Mouse (Mus musculus) c-Kit-positive CD71-negative TER-119-negative erythroid progenitor cells, embryonic 14.5 days (primary cell): ENCODE results near the gene Lamc2.
A peak's percentile ranks its signal among the peaks of the same experiment; 100 is the strongest.

Experiments used
- DNase-seq: peaks from one replicate; pipeline ENCODE4 v3.0.0-alpha.2; 2013; ENCODE audit warnings: low read depth

Lamc2 gene

GRCm38 (mm10) chr1:153126491-153127381 is 59.5 kb downstream of the Lamc2 start:
- DNase-seq = no peak

- DNase-seq = no peak
These were observed 60.7 kb downstream of the Lamc2 start for GRCm38 (mm10) chr1:153125287-153126275.

- no peak for DNase-seq
These were observed 61.7 kb downstream of the Lamc2 start for GRCm38 (mm10) chr1:153124502-153124901.

GRCm38 (mm10) chr1:153122764-153123163 is 63.5 kb downstream of the Lamc2 start:
- DNase-seq = no peak

- no peak for DNase-seq
These were observed 64.9 kb downstream of the Lamc2 start for GRCm38 (mm10) chr1:153121320-153121719.

DNA sequence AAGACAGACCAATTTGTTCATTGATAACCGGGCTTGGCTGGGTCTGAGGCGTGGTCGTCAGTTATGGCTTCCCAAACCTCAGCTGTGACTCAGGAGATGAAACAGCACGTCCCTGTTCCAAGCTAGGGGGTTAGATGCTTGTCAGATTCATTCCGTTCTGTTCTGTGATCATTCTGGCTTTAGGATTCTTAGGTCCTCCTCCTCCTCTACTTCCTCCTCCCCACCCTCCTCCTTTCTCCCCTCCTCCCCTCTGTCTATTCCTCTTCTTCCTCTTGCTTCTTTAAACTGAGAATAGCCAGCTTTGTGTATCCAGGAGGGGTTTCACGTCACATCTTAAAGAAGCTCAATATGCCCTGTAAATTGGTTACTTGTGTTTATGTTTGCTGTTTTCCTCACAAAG is 65.7 kb downstream of the Lamc2 start:
- DNase-seq = no peak

- DNase-seq = no peak
These were observed 70.9 kb downstream of the Lamc2 start for GRCm38 (mm10) chr1:153115315-153115714.

DNA sequence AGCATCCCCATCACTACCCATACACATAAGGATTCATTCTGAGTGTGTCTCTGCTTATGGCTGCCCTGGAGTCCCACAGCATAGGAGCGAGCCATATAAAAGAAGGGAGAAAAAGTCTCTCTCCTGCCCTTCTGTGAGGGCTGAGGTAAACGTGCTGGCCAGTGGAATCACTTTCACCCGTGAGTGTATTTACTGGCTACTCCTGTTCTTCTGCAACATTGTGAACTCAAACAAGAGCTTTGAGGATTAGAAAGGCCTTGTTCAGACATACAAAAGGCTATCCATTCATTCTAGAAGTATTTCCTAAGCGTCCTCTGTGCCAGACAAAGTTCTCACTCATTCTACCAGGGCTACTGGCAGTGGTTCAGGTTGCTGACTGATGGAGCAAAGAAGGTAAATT is 74.7 kb downstream of the Lamc2 start:
- no peak for DNase-seq

GRCm38 (mm10) chr1:153109836-153110235 is 76.4 kb downstream of the Lamc2 start:
- no peak for DNase-seq

DNA sequence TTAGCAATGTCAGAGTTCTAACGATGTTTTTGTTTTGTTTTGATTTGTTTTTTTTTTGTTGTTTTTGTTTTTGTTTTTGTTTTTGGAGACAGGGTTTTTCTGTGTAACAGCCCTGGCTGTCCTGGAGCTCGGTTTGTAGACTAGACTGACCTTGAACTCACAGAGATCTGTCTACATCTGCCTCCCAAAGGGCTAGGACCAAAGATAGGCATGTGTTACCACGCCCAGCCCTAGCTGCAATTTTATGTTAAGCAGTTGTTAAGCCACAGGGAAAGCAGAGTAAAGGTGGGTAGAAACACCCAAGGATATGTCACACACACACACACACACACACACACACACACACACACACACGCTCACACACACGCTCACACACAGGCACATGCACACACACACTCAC is 76.9 kb downstream of the Lamc2 start:
- DNase-seq = no peak

- DNase-seq = no peak
These were observed 78.4 kb downstream of the Lamc2 start for GRCm38 (mm10) chr1:153107866-153108265.

GRCm38 (mm10) chr1:153104804-153105203 is 81.4 kb downstream of the Lamc2 start:
- DNase-seq = no peak

GRCm38 (mm10) chr1:153103186-153103554 is 83.1 kb downstream of the Lamc2 start:
- no peak for DNase-seq

DNA sequence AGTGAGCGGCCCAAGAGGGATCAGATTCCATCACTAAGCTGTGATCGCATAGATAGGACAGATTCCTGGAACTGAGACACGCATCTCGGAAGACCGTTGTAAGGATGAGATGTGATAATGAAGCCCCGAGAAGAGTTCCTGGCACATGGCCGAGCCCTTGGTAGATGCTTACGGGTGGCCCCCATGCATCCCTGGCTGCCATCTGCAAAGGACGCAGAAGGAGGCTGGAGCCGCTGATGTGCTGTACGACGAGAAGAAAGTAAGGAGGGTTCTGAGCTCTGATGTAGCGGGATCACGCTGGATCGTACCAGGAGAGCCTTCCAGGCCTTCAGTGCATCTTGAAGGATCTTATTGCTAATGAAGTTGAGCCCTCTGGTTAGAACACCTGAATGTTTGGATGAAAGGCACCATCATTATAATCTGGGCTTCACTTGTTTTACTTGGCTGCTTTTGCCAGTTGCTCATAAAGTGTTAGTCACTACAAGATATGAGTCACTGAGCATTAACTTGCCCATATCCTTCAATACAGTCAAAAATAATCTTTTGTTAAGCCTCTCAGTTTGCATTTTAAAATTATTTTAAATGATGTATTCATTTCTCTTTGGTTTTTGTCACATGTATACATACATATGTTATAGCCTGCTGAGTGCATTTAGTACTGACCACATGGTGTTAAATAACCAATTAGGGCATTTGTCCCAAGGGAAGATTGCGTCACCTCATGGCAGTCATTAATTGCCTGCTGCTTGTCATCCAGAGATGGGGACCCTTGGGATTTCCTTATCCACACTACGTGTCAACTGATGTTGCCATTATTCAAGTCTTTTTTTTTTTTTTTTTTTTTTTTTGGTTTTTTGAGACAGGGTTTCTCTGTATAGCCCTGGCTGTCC is 83.7 kb downstream of the Lamc2 start:
- DNase-seq = no peak

- peak; percentile 61 for DNase-seq
These were observed 84.8 kb downstream of the Lamc2 start for GRCm38 (mm10) chr1:153101327-153101880.

DNA sequence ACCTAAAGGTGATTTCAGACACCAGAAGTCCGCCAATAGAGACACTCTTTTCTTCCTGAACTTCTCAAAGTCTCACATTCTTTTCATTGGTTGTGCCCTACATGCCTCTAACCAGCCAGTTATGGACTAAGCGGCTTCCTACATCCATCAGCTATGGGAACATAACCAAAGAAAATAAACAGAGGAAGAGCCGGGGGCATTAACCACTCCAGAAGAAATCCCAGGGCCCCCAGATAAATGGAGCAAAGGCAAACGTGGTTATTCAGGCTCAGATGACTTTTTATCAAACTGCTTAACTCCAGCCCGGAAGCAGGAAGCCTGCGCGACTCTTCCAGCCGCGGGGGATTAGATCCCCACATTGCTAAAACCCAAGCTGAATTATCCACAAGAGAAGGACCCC is 85.3 kb downstream of the Lamc2 start:
- DNase-seq = no peak

DNA sequence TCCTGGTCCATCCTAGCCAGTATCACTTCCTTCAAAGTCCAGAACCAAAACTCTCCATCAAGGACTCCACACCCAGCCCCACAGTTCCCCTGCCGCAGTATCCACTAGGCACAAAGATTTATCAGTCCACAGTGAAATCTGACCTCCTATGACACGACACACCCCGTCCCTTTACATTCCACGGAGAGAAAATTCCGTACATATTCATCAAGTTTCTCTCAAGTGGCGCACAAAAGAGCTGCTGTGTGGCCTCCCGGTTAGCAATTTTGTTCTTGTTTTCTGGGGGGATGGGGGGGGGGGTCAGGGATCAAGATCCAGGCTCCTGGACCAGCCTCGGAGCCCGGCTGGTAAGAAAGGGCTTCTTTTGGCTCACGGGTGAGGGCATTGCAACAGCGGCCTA is 87.7 kb downstream of the Lamc2 start:
- no peak for DNase-seq

DNA sequence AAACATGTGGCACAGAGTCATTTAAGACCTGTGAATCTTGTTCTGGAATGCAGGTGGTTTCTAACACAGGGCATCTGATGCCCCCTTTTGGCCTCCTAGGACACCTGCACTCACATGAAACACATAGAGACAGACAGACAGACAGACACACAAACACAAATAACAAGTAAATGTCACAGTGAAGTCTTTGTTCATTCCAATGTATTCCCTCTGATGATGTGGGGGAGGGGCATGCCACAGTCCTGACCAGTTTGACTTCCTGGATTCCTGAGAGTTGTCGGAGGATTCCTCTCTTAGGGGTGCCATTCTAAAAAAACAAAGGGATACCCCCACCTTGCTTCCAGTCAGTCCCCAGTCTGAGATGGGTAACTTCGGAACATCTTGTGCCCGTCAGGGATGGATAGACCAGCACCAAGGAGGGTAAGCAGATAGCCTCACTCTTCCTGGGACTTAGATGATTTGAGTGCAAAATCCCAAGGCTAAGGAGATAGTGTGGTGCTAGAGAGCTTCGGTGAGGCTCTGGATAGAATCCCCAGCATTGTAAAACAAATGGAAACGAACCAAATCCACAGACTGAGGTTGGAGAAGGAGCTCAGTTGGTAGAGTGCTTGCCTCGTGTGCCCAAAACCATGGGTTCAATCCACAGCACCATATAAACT is 89.1 kb downstream of the Lamc2 start:
- DNase-seq = no peak

DNA sequence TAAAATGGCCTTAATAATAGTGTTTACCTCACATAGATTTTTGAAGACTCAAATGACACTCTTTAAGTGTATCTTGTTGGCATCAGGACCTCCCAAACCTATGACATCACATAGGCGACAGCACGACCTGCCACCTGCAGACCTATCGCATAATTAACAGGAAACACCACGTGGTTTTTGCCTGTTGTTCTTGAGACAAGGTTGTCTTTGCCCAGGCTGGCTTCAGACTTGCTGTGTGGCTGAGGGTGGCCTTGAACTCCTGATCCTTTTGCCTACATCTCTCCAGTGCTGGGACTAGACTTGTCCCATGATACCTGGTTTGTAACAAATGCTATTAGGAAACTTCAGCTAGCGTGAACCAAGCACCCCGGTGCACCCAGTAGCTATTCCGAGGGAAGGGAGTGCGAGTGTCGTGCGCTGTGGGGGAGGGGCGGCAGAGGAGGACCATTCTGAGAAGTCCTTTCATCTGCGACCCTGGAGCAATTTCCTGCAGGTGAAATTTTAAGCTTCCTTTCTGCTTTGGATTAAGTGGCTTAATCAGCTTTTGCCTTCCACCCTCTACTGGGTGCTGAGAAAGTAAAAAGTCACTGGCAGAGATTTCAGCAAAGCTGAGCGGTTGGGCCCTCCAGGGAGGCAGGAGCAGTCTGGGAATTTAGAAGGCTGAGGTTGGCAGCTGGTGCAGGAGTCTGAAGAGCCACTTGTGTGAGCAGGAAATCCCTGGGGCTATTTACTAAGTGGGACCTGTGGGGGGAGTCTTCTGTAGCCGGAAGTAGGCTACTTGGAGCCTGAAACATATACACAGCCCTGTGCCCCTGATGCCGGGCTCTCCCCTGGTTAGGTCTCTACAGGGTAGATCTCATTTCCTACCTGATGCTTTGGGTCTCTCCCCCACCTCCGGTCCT is 90.2 kb downstream of the Lamc2 start:
- no peak for DNase-seq

DNA sequence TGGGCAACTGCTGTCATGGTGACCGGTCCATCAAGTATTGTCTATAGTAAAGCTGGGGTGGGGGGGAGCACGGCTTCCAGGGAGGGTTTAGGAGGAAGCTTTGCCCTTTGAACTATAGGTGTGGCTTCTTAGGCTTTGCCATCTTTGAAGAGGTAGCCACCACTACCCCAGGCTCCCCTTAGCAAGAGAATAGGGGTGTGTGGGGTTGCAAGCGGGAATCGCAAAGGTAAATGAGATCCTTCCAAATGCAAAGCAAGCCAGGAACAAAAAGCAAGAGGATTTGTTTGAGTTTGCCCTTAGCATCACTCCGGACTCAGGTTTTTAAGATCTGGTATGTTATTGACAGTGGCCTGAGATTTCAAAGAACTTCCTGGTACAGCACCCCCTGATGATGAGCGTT is 90.9 kb downstream of the Lamc2 start:
- DNase-seq = no peak
